Mouse (Mus musculus) left cerebral cortex, adult 18-20 months (tissue): ENCODE results near the gene Gart. TPM values are rescaled to one million over a fixed set of nuclear protein-coding genes. Genes with fewer than 3 reads are reported as not detected.
A peak's percentile ranks its signal among the peaks of the same experiment; 100 is the strongest.
"Not testable (repeated sequence)": the region's sequence is repeated elsewhere in the genome, so short reads cannot be mapped to it uniquely, and the experiment has no call there.

Source experiments
- DNase-seq, 2 experiments: peaks; one replicate each; pipeline ENCODE4 v3.0.0; 2021 to 2022; ENCODE audit warnings: low spot score in 2 of 2, mixed read lengths in 1 of 2
- total RNA-seq, 2 experiments: library from RNA; stranded (reverse); gene quantifications; 2 replicates each; pipeline ENCODE4 v1.2.3; 2021

The Gart gene
- total RNA-seq, 2 experiments from 2014 or later, result 53.0 TPM

GRCm38 (mm10) chr16:91649246-91649645, 2.5 kb upstream of the Gart start:
- DNase-seq, result no peak

- peak; percentile 63 to 76 for DNase-seq
These were observed 1.4 kb upstream of the Gart start for GRCm38 (mm10) chr16:91648220-91648550.

- peak; percentile 96 to 98 for DNase-seq
These were observed 888 bp upstream of the Gart start, which contains the start of gene Son for GRCm38 (mm10) chr16:91647461-91648219. TSS of gene Son (plus strand) at chr16:91647506.

GRCm38 (mm10) chr16:91645995-91646602, 653 bp downstream of the Gart start:
- no peak for DNase-seq

- DNase-seq, result not testable (repeated sequence)
These were observed 1.3 kb downstream of the Gart start for GRCm38 (mm10) chr16:91645420-91645819.

- DNase-seq, result no peak
These were observed 1.9 kb downstream of the Gart start for GRCm38 (mm10) chr16:91644901-91645300.

- no peak for DNase-seq
These were observed 6.6 kb downstream of the Gart start for GRCm38 (mm10) chr16:91640171-91640570.

- DNase-seq, result peak; percentile 34 to 57
These were observed 7.1 kb downstream of the Gart start for GRCm38 (mm10) chr16:91639636-91640035.

GRCm38 (mm10) chr16:91639161-91639560, 7.6 kb downstream of the Gart start:
- DNase-seq, result no peak

- no peak for DNase-seq
These were observed 13.1 kb downstream of the Gart start for GRCm38 (mm10) chr16:91633641-91634040.

GRCm38 (mm10) chr16:91632940-91633339, 13.8 kb downstream of the Gart start:
- DNase-seq, result no peak

GRCm38 (mm10) chr16:91632439-91632838, 14.3 kb downstream of the Gart start:
- DNase-seq, result peak in 1 of 2 experiments; percentile 42

- DNase-seq, result no peak
These were observed 16.2 kb downstream of the Gart start for GRCm38 (mm10) chr16:91630584-91630983.

- DNase-seq, result no peak
These were observed 17.0 kb downstream of the Gart start for GRCm38 (mm10) chr16:91629749-91630148.

- DNase-seq, result no peak
These were observed 18.1 kb downstream of the Gart start for GRCm38 (mm10) chr16:91628673-91629072.

- DNase-seq, result peak; percentile 26 to 36
These were observed 18.9 kb downstream of the Gart start for GRCm38 (mm10) chr16:91627831-91628230.

- DNase-seq, result no peak
These were observed 23.7 kb downstream of the Gart start for GRCm38 (mm10) chr16:91623074-91623473.

GRCm38 (mm10) chr16:91620991-91621390, 25.8 kb downstream of the Gart start:
- DNase-seq, result no peak

GRCm38 (mm10) chr16:91620185-91620584, 26.6 kb downstream of the Gart start:
- DNase-seq, result no peak

GRCm38 (mm10) chr16:91618511-91619501, 27.9 kb downstream of the Gart start, which contains the start of gene Dnajc28:
TSS of gene Dnajc28 (minus strand) at chr16:91619026.
- DNase-seq, result peak; percentile 80 to 88

GRCm38 (mm10) chr16:91614552-91614951, 32.2 kb downstream of the Gart start:
- DNase-seq, result no peak
